Comparison of ENCODE assay signal across 10 mouse cellular contexts in the genomic region with DNA sequence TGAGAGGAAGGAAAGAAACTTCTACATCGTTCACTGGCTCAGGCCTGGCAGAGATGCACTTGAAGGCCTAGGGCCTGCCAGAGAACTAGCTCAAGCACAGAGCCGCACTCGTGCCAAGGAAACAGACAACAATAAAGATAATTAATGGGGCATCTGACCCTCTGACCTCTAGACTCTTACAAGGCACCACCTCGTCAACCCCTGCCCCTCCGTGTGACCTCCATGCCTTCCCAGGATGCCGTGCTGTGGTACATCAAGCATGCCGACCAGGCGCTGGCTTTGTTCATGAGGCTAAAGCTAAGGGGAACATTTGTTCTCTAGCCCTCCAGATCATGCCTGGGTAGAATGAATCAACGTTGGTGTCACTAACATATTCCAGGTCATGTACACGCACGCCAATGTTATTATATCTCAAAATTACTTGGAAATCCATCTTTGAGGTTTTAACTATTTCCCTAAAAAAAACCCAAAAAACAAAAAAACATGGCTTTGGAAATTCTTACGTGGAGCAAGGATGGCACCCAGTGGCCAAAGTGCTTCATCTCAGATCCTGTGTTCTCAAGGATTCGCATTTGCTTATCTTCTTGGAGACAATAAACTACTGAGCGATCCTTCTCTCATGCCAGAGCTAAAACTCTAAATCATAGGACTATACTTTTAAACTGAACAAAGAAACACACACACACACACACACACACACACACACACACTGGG.
DNase-seq lines count a peak whose midpoint lies in the region; ATAC-seq and TF ChIP-seq lines count a peak whose summit lies in the region.
"Had no signal": no experiment of that assay in that cellular context is flagged by ENCODE, and none has a peak within 500 bp of the region (broad histone marks: within the 10 kb centered on the region; RNA-seq: fewer than 3 reads in every experiment).

No protein-coding gene starts in this region.

- no peak overlapping the region for H3K4me2 ChIP-seq in intestine, postnatal 0 days (replicated peaks; ENCODE audit: low read depth)
- no peak overlapping the region for H3K4me2 ChIP-seq in intestine, embryonic 16.5 days (ENCODE audit: low read depth, low read length)
- no peak overlapping the region for H3K4me2 ChIP-seq in lung, embryonic 15.5 days

- no peaks in the 10 kb centered on the region for H3K36me3 ChIP-seq in intestine, postnatal 0 days (ENCODE audit: control insufficient read depth, insufficient read depth)
- H3K36me3 ChIP-seq in intestine, embryonic 16.5 days (ENCODE audit: control insufficient read depth, insufficient read depth, low read length) = no peaks in the 10 kb centered on the region
- H3K36me3 ChIP-seq in ES-E14 (ENCODE audit: control insufficient read depth, insufficient read depth, low read length, poor library complexity, severe bottlenecking) = no peaks in the 10 kb centered on the region
- H3K36me3 ChIP-seq in lung, embryonic 15.5 days = no peaks in the 10 kb centered on the region

- H3K4me1 ChIP-seq in intestine, postnatal 0 days (replicated peaks; ENCODE audit: control insufficient read depth, insufficient read depth, low read length) = no peaks in the 10 kb centered on the region
- peaks cover 24% of the 10 kb centered on the region for H3K4me1 ChIP-seq in intestine, embryonic 16.5 days (ENCODE audit: control insufficient read depth, insufficient read depth, low read length)
- H3K4me1 ChIP-seq in ES-E14 (ENCODE audit: control insufficient read depth in 2 of 2, insufficient read depth in 2 of 2, low read length in 2 of 2, poor library complexity in 1 of 2) = no peaks in the 10 kb centered on the region
- H3K4me1 ChIP-seq in cortical plate, adult 2 months (ENCODE audit: control insufficient read depth, insufficient read depth, low read length) = no peaks in the 10 kb centered on the region
- H3K4me1 ChIP-seq in lung, embryonic 15.5 days = peaks cover 42% of the 10 kb centered on the region

- in situ Hi-C loops in ES-E14 (cut with MboI; ENCODE audit: low sequenced_read_pairs in 2 of 2, unreplicated experiment in 2 of 2) = no loop called here

- H3K4me3 ChIP-seq in intestine, postnatal 0 days (ENCODE audit: low read depth, low read length) = no peak overlapping the region
- no peak overlapping the region for H3K4me3 ChIP-seq in intestine, embryonic 16.5 days (ENCODE audit: low read length)
- no peak overlapping the region for H3K4me3 ChIP-seq in ES-E14 (ENCODE audit: insufficient read depth in 1 of 2, low read depth in 1 of 2, low read length in 2 of 2, poor library complexity in 1 of 2, severe bottlenecking in 1 of 2)
- no peak overlapping the region for H3K4me3 ChIP-seq in cortical plate, adult 2 months (ENCODE audit: insufficient read depth, low read length)
- no peak overlapping the region for H3K4me3 ChIP-seq in lung, embryonic 15.5 days
- H3K4me3 ChIP-seq: erythroblast, embryonic 14.5 days had no signal

- H3K9me3 ChIP-seq in intestine, postnatal 0 days (ENCODE audit: control insufficient read depth) = no peaks in the 10 kb centered on the region
- no peaks in the 10 kb centered on the region for H3K9me3 ChIP-seq in intestine, embryonic 16.5 days (ENCODE audit: control insufficient read depth, low read length)
- H3K9me3 ChIP-seq in ES-E14 (ENCODE audit: control insufficient read depth, insufficient read depth, low read depth, low read length) = no peaks in the 10 kb centered on the region
- no peaks in the 10 kb centered on the region for H3K9me3 ChIP-seq in lung, embryonic 15.5 days

- DNase-seq in ES-E14 (ENCODE audit: low read depth, low spot score) = no peak
- DNase-seq in natural killer cell, adult 2 months (ENCODE audit: low spot score in 2 of 2) = no peak
- no peak for DNase-seq in gastrocnemius, adult 8-10 months (ENCODE audit: low spot score in 2 of 2)
- DNase-seq: right cerebral cortex, adult 18-20 months had no signal

- H3K9ac ChIP-seq in intestine, postnatal 0 days (ENCODE audit: low read depth, low read length) = no peak overlapping the region
- H3K9ac ChIP-seq in intestine, embryonic 16.5 days (ENCODE audit: low read depth, low read length) = no peak overlapping the region
- H3K9ac ChIP-seq in ES-E14 (ENCODE audit: insufficient read depth, low read depth, low read length, poor library complexity, severe bottlenecking) = no peak overlapping the region
- no peak overlapping the region for H3K9ac ChIP-seq in lung, embryonic 15.5 days
- H3K9ac ChIP-seq: liver, embryonic 14.5 days had no signal

- TF ChIP-seq CTCF in intestine, postnatal 0 days (IDR thresholded peaks at IDR 0.05; ENCODE audit: low read depth) = peak; percentile 61
- TF ChIP-seq CTCF in cortical plate, adult 2 months (IDR thresholded peaks at IDR 0.05; ENCODE audit: extremely low read depth, insufficient read depth, low read length) = peak; percentile 46; the same call in 1 of the 2 replicates

- 46% methylated on average over 14 of the region's 14 CpGs for WGBS in intestine, postnatal 0 days
- WGBS in intestine, embryonic 16.5 days = 40% methylated on average over 14 of the region's 14 CpGs
- 32% methylated on average over 14 of the region's 14 CpGs for WGBS in lung, embryonic 15.5 days

- H3K27ac ChIP-seq in intestine, postnatal 0 days (ENCODE audit: low read depth, low read length) = no peak overlapping the region
- H3K27ac ChIP-seq in intestine, embryonic 16.5 days (ENCODE audit: low read length) = no peak overlapping the region
- H3K27ac ChIP-seq in ES-E14 (ENCODE audit: insufficient read depth, low read depth, low read length, poor library complexity, severe bottlenecking) = no peak overlapping the region
- no peak overlapping the region for H3K27ac ChIP-seq in cortical plate, adult 2 months (ENCODE audit: insufficient read depth, low read length)
- peak overlapping the region; percentile 56; the same call in 1 of the 2 replicates for H3K27ac ChIP-seq in lung, embryonic 15.5 days
- H3K27ac ChIP-seq: liver, embryonic 14.5 days had no signal

- no peaks in the 10 kb centered on the region for H3K27me3 ChIP-seq in intestine, postnatal 0 days (replicated peaks; ENCODE audit: control insufficient read depth, insufficient read depth, low read length)
- H3K27me3 ChIP-seq in intestine, embryonic 16.5 days (replicated peaks; ENCODE audit: control insufficient read depth, insufficient read depth, low read length) = no peaks in the 10 kb centered on the region
- no peaks in the 10 kb centered on the region for H3K27me3 ChIP-seq in lung, embryonic 15.5 days

- TF ChIP-seq POLR2A in cortical plate, adult 2 months (IDR thresholded peaks at IDR 0.05; ENCODE audit: extremely low read depth, insufficient read depth, low read length) = no peak

- no peak for ATAC-seq in intestine, postnatal 0 days
- no peak for ATAC-seq in intestine, embryonic 16.5 days
- ATAC-seq in lung, embryonic 15.5 days (ENCODE audit: borderline replicate concordance, extremely low read depth, low FRiP score, low TSS enrichment) = no peak

TF ChIP-seq in ES-E14, 5 proteins besides CTCF, POLR2A, EP300 and RAD21:
- TF ChIP-seq CHD2 (IDR thresholded peaks at IDR 0.05; ENCODE audit: low read depth, low read length) = no peak
- TF ChIP-seq HCFC1 (IDR thresholded peaks at IDR 0.05; ENCODE audit: borderline replicate concordance, insufficient read depth, low read length) = no peak
- TF ChIP-seq ZC3H11A (IDR thresholded peaks at IDR 0.05; ENCODE audit: borderline replicate concordance, low read depth, low read length) = no peak
- TF ChIP-seq ZNF384 (IDR thresholded peaks at IDR 0.05; ENCODE audit: low read depth, low read length) = peak; percentile 80
- no peak for TF ChIP-seq MAFK (IDR thresholded peaks at IDR 0.05; ENCODE audit: insufficient read depth, low read depth, low read length)
